Mouse (Mus musculus) thymus, postnatal 0 days (tissue): ENCODE results near the gene Dmrtc1c2. TPM values are rescaled to one million over a fixed set of nuclear protein-coding genes. Genes with fewer than 3 reads are reported as not detected.
"Not testable (repeated sequence)": the region's sequence is repeated elsewhere in the genome, so short reads cannot be mapped to it uniquely, and the experiment has no call there.

Source experiments
- DNase-seq: peaks from one replicate; pipeline ENCODE4 v3.0.0-alpha.2; 2015; ENCODE audit warnings: low spot score
- polyA plus RNA-seq: library from polyadenylated mRNA; unstranded; fragments of >200 nt; fragmentation: Nextera tagmentation; extraction: Ambion mirVana; gene quantifications from 2 replicates; pipeline ENCODE4 v1.2.1, GENCODE M21; 2015

Gene Dmrtc1c2
- not detected in 2 replicates for polyA plus RNA-seq

- DNase-seq, result not testable (repeated sequence)
These were observed at the start of gene Dmrtc1c2 for GRCm38 (mm10) chrX:102854516-102854915. Gene Dmrtc1c2 (minus strand): TSS chrX:102854616.

GRCm38 (mm10) chrX:102867871-102868270 is 13.5 kb upstream of the Dmrtc1c2 start, which contains the start of gene 1700031F05Rik:
Gene 1700031F05Rik (minus strand): TSS chrX:102867971.
- no peak for DNase-seq

- DNase-seq, result no peak
These were observed 42.1 kb downstream of the Dmrtc1c2 start for GRCm38 (mm10) chrX:102812311-102812710.

- DNase-seq, result not testable (repeated sequence)
These were observed 51.8 kb downstream of the Dmrtc1c2 start, which contains the start of gene Dmrtc1c1 for GRCm38 (mm10) chrX:102802663-102803062. Gene Dmrtc1c1 (plus strand): TSS chrX:102802963.

Other genes starting within 250 kb of the Dmrtc1c2 start
- 0.70 and 0.78 TPM in 2 replicates for gene Phka1, start 210.4 kb downstream of the Dmrtc1c2 start, polyA plus RNA-seq
- gene Gm3880, start 167.6 kb downstream of the Dmrtc1c2 start, polyA plus RNA-seq, result not detected in 2 replicates
- not detected in 2 replicates for gene Gm9112, start 147.0 kb downstream of the Dmrtc1c2 start, polyA plus RNA-seq
- gene Dmrtc1b, start 146.8 kb downstream of the Dmrtc1c2 start, polyA plus RNA-seq, result 0.10 TPM in 1 of 2 replicates, not detected in the other
- not detected in 2 replicates for gene Dmrtc1c1, start 51.7 kb downstream of the Dmrtc1c2 start, polyA plus RNA-seq
- gene 1700031F05Rik, start 13.4 kb upstream of the Dmrtc1c2 start, polyA plus RNA-seq, result not detected in 2 replicates
- 0.78 and 1.2 TPM in 2 replicates for gene Dmrtc1a, start 54.1 kb upstream of the Dmrtc1c2 start, polyA plus RNA-seq
- not detected in 2 replicates for gene 1700011M02Rik, start 54.3 kb upstream of the Dmrtc1c2 start, polyA plus RNA-seq
- gene 1700018G05Rik, start 73.8 kb upstream of the Dmrtc1c2 start, polyA plus RNA-seq, result not detected in 2 replicates